Mouse (Mus musculus) cerebellum, postnatal 14 days (tissue): Measurements from ENCODE around the gene Fam210b.
A peak's percentile ranks its signal among the peaks of the same experiment; 100 is the strongest.
"Not testable (repeated sequence)": the region's sequence is repeated elsewhere in the genome, so short reads cannot be mapped to it uniquely, and the experiment has no call there.

Experiments
- DNase-seq, 2 experiments: peaks; one replicate each; pipeline ENCODE4 v3.0.0; 2021; ENCODE audit warnings: mixed read lengths in 2 of 2

Fam210b gene

DNA sequence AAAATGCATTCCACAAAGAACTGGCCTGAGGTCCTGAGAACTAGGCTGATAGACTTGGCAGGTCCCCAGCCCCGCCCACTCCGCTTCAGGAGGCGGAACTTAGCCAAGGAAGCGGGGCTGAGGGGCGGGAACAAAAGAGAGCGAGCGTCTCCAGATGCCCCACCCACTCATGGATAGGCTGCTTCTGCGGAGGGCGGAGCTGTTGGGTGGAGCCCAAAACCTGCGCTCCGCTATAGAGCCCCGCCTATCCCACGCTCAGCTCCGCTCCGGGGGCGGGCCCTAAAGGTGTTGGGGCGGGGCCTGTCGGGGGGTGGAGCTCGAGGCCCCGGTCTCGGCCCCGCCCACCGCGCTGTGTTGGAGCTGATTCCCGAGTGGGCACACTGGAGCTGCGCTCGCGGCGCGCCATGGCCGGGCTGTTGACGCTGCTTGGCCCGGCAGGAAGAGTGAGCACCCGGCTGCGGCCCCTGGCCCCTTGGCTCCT, at the start of gene Fam210b:
Fam210b (plus strand) TSS at position 308 of the 481 bp plus-strand sequence.
- DNase-seq: peak; percentile 94

DNA sequence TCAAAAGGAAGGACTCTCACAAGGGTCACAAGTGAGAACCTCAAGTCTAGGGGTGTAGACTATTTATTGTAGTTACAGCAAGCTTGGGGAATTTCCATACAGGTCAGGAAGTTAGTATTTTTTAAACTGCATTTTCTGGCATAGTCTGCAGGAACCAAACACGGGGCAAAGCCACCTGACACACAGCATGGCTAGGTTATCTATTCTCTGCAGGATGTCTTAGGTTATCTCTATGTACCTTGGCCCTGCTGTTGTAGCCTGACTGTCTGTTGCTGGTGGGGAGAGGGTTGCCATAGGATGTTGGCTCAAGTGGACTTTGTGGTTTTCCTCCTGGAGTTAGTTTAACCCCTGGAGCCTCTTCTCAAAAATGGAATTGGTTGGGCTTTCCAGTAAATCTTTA, 47.3 kb upstream of the Fam210b start:
- DNase-seq: no peak

DNA sequence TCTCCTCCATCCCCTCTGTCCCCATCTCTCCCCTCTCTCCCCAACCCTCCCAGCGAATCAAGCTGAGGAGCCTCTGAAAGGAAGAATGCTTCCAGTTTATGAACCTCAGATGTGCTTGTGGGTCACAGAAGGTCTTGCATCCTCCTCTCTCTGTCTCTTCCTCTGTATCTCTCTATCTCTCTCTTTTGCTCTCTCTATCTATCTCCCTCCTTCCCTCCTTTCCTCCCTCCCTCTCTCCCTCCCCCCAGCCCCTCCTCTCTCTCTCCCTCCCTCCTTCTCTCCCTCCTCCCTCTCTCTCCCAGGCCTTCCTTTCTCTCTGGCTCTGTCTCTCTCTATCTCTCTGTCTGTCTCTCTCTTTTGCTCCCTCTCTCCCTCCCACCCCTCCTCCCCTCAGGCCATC, 46.8 kb upstream of the Fam210b start:
- DNase-seq: no peak

DNA sequence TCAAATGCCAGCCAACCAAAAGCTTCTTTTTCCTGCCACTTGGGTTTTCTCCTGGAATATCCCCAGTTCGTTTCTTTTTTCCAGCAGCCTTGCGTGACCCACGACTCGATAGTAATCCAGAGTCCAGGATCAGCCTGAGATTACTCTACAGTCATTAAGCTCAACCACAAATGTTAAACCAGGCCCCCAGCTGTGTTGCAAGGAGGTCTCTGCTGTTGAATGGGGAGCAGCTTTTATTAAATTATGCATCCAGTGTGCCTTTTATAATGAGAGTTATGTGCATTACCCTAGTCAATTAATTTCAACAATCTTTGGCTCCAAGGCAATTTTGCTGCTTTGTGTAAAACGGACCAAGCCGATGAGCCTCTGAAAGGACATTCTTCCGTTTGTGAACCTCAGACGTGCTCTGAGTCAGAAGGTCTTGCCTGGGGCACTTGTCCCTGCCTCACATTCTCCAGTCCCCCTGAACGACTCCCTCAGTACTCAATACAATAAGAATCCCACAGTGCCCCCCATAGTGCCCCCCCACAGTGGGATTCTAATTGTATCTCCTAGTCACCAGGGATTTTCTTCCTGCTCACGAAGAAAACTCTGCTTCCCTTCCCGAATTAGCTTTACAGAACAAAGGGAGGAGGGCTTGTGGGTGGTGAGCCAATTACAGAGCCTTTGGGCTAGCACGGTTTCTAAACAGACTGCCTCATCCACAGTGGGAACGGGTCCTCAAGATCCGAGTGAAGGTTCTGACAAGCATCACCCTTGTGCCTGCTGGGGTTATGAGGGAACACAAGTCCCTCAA, 46.0 kb upstream of the Fam210b start:
- no peak for DNase-seq

DNA sequence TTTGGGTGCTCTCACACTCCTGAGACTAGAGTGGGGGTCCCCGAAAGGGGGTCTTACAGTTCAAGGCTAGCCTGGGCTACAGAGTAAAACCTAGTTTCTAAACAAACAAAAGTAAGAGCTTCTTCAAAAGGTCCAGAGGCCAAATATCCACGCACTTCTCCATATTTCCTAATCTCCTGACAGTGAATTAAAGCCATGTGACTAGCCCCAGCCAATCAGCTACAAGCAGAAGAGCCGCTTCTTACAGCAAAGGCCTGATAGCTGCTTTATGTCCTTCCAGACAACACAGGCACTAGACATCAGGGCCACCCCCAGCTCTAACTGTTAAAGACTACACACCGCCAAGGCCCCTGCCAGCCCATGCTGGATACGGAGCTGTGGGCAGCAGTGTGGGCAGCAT, 43.0 kb upstream of the Fam210b start:
- DNase-seq: no peak

DNA sequence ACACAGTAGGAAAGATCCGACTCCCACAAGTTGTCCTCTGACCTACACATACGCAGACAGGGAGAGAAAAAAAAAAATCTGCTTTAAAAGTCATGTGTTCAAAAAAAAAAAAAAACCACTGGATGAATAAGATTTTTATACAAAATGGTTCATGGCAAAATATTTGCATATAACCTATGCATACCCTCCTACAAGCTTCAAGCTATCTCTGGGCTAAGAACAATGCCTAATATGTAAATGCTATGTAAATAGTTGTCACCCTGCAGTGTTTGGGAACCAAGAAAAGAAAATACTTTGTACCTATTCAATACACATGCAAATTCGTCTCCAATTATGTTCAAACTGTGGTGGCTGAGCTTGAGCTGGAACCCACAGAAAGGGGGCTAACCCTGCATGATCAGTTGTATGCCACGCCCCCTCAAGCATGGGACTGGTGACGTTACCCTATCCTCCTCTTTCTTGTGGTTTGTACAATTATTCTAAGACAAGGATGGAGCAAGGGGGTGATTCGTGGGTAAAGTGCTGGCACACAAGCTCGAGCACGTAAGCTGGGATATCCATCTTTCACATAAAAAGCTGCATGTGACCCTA, 41.2 kb upstream of the Fam210b start:
- DNase-seq: no peak

DNA sequence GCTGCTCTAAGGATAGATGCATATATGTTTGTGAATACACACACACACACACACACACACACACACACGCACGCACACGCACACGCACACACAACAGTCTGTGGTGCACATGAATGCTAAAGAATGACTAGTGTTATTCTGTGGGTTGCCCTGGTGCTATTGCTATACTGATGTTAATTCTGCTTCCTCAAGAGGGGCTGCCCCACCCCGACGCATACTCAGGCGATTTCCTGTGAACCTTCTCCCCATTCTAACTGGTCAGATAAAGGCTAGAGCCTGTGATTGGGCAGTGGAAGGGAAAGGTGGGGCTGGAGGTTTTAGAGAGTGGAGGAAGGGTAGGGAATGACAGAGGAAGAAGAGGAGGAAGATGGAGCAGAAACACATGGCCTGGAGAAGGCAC, 39.8 kb upstream of the Fam210b start:
- not testable (repeated sequence) for DNase-seq

DNA sequence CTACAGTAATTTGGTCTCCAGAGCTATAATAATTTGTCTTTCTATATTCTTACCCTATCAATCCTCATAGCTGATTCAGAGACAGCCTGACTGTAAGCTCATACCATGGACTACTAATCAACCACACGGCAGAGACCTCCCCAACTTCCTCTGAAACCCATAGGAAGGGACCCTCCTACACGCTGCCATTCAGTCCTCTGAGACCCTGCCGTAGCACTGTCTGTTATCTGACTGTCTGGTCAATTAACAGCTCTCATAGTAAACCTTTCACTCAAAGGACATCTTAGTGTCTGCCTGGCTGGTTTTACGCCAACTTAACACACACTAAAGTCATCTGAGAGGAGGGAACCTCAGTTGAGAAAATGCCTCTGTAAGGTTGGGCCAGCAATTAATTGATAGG, 38.8 kb upstream of the Fam210b start:
- no peak for DNase-seq

DNA sequence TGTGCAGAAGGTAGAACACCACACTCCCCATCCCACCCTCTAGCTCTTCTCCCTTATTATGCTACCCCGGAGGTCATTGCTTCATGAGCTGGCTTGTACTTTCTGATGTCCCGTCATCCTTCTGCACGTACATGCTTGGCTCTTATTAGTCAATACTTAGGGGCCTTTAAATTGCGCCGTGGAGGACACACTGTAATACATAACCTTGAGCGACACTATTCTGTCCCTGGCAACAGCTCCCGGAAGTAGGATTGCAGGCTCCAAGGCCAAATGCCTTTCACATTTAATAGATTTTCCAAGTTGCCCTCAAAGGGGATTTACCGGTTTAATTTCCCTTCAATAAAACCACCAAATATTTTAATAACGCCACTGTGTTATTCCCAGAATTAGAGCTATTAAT, 33.6 kb upstream of the Fam210b start:
- no peak for DNase-seq

DNA sequence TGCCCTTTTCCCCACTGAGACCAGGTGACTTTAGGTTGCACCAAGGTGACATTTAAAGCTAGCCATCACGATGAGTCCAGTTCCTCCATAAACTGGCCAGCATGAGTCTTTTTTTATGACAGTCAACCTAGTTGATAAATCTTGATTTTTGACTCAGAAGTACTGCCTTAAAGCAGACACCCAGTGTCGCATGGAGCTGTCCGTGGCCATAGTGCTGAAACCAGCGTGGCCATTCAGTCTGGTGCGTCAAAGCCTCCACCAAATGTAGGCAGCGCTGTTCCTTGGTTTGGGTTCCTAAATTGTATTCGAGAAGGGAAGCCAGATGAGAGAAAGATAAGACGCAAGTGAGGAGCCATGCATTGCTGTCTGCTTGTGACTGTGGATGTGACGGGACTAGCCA, 24.5 kb upstream of the Fam210b start:
- DNase-seq: no peak

DNA sequence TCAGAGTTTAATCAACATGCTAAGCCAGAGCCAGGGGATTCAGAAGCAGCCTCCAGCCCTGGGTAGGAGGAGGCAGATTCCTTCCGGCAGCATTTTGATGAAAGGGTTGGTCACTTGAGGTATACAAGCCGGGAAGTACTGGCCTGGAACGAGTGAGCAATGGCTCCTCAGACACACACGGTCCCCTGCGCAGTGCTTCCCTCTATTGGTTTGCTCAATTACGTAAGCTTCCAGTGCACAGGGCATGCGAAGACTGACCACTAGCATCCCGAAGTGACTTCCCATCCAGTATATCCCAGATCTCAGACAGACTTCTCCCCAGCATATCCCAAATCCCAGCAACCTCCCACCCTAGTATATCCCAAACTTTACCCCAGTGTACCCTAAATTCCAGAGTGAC, 17.1 kb upstream of the Fam210b start:
- no peak for DNase-seq

DNA sequence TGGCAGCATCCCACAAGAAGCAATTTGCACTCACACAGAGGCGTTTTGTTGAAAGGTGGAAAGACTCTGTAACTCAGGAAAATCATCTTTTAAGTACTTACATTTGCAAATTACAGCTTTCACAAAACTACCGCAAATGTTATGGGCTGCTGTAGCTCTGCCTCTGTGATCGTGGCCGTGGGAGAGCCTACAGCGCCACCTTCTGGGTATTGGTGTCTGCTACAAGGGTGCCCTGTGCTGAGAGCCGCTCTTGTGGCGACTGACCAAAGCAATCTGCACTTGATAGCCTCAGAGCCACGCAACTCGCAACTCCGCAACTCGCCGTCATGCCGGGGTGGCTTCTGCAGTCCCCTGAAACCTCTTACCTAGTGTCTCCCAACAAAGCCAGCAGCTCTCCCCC, 16.2 kb upstream of the Fam210b start:
- peak; percentile 88 to 90 for DNase-seq

DNA sequence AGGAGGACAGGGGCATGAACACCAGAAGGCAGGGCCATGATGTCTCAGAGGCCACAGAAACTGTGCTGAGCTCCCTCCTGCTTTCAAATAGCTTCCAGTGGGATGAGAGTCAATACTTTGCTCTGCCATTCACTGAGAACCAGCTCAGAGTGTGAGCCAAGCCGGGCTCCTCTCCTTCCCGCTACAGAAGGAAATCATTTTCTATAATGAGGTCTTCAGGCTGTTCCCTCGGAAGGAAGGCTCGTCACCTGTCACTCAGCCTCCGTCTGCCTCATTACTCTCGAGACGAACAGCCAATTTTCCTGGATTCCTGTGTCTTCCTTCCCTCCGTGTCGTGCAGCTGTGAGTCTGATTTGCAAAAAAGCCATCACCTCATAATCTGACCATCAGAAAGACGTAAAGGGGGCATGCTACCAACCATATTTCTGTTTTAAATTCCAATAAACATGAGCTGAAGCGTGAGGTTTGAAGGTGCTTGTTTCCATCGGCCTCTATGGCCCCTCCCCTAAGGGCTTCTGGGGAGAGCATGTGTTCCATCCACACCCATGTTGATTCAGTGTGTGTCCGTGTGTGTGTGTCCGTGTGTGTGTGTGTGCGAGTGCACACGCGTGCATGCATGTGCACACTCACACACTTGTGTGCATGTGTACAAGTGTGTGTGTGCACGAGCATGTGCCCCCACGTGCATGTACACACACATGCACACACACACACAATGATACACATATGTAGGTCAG, 7.0 kb upstream of the Fam210b start:
- no peak for DNase-seq

DNA sequence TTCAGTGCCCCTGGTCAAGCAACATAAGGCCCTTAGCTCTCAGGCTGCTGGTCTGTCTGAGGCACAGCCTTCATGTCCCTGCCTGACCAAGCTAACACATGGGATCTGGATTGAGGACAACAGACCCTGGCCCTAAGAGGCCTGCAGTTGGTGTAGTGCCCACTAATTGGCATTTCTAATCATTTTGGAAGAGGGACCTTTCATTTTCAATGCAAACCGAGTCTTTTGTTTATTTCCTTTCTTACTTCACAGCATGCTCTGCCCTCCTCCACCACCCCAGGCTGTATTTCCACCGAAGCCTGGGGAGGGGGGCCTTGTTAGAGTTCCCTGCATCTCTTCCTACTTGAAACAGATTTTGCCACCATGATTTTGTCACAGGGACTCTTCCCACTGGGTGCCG, 4.4 kb upstream of the Fam210b start:
- no peak for DNase-seq

DNA sequence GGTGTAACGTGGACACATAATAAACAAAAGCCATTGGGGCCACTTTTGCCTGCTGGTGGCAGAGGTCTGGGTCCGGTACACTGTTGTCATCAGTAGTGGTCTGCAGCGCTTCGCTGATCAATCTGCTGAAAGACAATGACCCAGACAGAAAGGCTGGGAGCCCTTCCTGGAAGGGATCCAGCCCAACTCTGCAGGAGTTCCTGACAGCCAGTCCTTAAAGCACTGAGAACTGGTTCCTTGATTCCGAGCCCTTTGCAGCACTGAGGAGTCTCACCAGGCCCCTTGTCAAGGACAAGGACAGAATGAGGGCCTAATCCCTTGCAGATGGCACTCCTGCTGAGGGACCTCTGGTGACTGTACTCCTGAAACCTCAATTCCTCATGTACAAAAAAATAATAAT, 3.8 kb upstream of the Fam210b start:
- DNase-seq: peak; percentile 24 to 44

DNA sequence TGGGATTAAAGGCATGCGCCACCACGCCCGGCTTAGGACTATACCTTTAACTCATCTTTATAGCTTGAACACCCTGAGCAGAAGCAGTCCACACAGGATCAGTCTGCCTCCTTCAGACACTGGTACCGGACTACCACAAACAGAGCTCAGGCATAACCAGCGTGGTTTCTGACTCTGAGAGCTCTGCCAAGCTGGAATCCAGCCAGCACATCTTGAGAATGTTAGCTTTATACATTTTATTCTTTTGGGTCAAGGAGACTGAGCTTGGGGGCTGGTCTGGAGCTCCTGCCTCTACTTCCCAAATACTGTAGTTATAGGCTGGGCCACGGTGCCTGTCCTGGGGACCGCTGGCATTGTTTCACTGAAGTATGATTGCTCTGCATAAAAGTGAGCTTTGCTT, 1.6 kb upstream of the Fam210b start:
- DNase-seq: peak in 1 of 2 experiments; percentile 20

DNA sequence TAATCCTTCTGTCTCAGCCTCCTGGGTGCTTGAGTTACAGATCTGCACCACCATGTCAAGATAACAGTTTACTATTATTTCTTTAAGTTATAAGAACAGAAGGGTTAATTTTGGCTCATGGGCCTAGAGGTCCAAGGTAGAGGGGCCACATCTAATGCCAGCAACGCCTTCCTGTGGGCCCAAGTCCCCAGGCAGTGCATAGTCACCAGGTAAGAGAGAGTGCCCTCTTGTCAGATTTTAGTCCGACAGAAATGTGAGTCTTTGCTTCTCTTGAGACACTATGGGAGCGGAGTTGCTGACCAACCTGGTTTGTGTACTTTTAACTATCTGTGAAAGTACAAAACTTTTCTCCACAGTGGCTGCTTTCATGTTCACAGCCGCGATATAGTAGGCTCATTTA, 696 bp upstream of the Fam210b start:
- DNase-seq: no peak

DNA sequence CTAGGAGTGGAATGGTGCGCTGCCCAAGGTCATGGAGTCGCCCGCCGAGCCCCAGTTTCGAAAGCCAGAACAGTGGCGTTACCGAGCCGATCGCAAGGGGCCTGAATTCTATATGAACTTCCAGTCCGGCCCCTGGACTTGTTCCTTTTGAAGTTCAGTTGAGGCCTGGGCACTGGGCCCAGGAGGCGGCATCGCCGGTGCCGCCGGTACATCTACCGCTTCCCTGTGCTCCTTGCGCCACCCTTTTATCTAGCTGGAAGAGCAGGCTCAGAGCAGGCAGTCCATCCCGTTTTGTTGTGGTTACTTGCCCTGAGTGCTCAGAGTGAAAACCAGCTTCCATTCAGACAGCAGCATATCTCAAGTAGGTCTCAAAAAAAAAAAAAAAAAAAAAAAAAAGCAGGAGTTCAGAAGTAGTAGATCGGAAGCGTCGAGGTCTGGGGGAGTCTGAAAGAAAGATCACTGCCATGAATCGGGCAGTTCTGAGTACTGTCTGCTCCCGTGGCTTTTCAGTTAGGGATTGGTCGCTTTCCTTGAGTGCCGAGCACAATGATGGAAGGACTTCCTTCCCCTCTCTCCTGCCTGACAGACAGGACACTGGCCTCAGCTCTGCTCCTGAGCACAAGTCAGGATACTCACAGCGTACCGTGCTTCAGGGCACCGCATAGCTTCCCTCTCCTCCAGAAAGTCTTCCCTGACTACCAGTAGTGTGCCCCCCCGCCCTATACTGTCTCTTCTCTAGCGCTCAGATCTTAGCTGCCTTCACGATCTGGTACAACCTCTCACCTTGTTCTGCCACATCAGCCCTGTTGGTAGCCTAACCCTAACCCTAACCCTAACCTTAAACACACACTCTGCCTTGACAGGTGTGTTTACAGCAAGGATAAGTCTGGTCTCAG, 917 bp downstream of the Fam210b start:
- DNase-seq: peak; percentile 50 to 52

DNA sequence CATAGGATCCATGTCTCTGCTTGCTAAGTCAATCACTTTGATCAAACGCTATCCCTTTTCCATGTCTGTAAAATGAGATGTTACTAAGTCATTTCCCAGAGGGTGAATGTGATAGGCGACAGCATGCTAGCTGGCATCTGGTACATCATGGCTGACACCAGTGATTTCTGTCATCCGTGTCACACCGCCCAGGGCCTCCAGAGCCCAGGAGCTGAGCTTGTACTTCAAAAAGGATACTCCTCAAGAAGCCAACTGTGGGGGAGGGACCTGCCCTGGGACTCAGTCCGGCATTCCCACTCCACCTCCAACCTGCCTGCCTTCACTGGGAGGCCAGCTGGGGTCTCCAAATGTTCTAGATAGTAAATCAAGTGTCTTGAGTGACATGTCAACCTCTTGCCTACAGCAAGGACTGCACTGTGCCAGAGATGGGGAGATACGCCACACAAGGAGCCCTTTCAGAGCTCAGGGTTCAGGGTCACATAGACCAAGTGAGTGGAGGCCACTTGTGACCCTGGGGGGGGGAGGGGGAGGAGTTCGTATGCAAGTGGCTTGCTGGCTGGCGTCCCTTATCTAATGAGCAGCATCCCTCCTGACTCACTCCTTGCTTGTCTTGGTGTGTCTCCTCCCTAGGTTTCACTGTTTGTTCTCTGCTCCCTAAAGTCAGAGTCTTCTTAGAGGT, 1.7 kb downstream of the Fam210b start:
- DNase-seq: peak in 1 of 2 experiments; percentile 28

DNA sequence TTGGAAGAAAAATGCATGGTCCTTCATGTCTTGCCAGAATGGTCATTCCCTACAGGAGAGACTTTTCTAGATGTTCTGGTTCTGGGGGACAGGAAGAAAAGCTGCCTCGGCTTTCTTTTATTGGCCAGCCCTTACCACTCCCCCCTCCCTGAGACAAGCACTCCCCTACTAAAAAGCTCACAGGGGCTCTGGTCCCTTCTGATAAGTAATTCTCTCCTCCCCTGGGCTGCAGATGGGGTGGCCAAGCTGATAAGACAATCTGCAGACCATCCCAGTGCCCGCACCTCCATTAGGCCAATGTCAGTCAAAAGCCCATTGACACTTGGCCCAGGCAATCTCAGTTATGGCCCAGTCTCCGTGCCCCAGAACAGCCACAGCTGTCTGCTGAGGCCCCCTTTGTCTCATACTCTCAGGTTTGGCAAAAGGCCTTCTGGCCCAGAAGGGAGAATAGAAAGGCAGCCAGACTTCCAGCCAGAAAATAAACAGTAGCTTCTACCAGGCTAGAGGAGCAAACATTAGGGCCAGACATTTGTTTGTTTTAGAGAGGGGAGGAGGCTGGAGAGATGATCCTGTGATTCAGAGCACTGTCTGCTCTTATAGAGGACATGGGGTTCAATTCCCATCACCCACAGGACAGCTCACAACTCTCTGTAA, 3.1 kb downstream of the Fam210b start:
- DNase-seq: peak; percentile 55 to 56

DNA sequence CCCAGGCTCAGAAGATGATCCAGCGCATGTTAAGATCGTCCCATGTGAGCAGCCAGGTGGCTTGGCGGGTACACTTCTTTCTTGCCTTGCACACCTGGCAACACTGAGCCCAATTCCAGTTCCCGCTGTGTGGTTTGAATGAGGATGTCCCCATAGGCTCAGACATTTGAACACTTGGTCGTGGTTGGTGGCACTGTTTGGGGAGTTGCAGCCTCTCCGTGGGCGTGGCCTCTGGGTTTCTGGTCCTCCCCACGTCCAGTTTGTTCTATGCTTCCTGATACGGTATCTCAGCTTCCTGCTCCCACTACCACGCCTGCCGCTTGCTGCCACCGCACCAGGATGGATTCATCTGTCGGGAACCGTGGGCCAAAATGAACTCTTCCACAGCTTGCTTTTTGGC, 4.4 kb downstream of the Fam210b start:
- no peak for DNase-seq

DNA sequence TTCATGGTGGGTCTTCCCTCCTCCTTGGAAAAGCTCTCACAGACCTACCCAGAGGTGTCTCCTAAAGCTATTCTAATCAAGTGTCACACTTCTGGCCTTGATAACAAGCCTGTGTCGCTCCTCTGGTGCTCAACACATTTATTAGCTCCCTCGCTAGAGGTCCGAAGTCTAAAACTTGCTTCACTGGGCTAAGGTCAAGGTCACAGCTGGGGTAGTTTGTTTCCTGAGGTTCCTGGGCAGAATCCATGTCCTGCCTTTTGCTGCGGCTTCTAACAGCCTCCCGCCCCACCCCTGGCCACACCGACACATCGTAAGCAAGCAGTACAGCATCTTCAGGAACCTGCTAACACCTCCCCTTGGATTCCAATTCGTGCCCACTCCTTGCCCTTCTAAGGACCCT, 5.4 kb downstream of the Fam210b start:
- no peak for DNase-seq
